Mouse (Mus musculus) forelimb bud, embryonic 11.5 days (tissue): ENCODE data around the gene Ephx1.
A peak's percentile ranks its signal among the peaks of the same experiment; 100 is the strongest.

Experiments
- DNase-seq: peaks from one replicate; pipeline ENCODE4 v3.0.0-alpha.2; 2012; ENCODE audit warnings: low read depth, low spot score

The Ephx1 gene

DNA sequence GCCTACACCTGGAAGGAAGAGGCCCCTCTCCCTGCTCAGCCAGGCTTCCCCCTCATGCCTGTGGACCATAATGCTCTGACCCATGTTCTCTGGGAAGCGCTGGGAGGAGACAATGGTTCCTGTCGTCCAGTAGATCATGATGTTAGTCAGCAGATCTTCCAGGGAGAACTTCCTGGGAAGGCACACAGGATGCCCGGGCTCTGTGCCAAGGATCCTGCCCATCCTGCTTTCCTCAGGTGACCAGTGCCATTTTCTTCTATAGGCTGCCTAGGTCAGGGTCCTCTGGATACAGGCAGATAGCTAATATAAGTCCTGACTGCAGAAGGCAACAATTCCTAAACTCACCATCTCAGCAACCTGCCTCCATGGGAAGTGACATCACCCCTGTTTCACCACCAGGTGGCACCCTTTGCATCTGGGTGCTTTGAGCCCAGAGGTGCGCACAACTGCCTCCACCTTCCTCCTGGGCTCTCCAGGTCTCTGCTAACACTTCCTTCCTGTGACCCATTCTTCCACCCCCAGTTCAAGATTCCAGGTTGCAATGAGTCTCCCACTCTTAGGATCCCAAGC is 44.5 kb downstream of the Ephx1 start:
- peak; percentile 39 for DNase-seq

DNA sequence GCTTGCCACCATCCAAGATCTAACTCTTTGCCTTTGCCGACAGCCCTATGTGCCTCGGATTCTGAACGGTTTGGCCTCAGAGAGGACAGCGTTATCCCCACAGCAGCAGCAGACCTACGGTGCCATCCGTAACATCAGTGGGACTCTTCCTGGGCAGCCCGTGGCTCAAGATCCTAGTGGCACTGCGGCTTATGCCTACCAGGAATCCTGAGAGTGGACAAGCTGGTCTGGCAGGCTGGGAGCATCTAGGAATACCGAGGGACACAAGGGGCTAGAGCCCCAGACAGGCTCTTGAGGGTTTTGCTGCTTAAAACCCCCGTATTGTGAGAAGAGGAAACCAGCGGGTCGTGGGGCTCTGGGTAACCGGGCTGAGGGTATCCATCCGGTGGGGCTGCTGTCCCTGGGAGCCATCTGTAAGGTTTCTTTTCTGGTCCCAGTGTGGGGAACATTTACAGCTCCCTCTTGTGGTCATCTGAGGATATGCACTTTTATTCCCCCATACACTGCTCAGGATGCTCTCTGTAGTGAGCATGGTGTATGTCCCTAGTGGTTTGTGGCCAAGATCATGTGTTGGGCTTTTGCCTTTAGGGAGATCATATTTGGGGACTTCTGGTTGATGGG is 46.5 kb downstream of the Ephx1 start:
- DNase-seq = peak; percentile 78

DNA sequence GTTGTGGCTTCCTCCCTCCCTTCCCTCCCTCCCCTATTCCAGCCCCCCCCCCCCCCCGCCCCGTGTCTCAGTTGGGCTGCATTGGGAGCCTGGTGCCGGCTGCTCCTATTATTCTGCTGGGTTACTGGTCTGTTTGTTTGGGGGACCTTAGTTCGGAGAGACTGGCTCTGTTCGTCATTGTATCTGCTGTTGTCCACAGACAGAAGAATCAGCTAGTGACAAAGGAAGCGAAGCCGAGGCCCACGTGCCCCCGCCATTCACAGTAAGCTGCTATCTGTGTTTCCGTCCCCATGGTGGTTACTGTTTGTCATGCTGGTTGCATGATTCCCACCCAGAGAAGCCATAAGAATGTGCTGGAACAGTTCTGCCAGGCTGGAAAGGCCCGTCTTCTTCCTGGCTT is 47.8 kb downstream of the Ephx1 start:
- DNase-seq = no peak

DNA sequence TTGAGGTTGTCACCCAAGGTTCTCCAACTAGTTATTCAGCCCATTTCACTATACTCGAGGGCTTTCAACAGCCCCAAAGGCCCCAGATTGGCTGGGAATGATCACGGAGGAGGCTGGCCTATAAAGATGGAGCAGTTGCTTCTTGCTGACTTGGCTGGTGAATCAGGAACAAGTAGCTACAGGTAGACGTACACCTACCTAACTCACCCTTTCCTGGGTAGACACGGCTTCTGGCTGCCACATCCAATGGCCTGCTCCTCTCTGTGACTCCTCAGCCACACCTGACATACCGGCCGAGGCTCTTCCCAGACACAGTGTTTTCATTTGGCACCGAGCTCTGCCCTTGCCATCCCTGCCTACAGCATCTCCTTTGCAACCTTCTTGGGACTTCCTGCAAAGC is 53.4 kb downstream of the Ephx1 start:
- DNase-seq = no peak

DNA sequence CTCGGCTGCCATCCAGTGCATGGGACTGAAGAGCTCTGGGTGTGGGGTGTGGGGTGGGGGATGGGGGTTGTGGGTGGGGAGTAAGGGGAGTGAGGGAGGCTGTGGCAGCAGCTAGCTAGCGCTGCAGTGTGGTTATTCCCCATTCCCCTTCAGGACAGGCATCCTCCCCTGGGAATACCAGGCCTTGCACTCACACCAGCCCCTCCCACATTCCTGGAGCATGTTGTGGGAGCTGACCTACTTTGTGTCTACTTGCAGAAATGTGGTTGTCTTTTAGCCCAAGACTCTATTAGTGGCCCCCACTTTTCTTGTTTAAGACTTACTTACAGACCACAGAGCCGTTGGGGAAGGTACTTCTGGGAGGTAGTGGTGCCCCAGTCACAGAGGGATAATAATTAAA is 54.2 kb downstream of the Ephx1 start:
- DNase-seq = no peak

DNA sequence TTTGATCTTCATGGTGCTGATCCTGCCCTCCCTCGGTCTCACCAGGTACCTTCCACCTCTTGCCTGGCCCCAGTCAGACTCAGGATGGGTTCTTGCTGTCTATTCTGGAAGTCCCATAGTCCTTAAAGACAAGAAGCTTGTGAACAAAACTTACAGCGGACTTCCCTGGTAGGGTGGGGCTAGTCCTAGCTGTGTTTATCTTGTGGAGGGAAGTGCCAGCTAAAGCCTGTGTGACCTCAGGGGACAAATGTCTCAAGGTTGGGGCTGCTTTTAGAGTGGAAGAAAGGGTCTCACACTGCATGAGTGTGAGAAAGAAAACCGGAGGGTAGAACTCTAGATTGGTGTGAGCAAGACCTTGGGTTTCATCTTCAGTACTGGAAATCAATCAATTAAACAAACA is 54.9 kb downstream of the Ephx1 start:
- no peak for DNase-seq

DNA sequence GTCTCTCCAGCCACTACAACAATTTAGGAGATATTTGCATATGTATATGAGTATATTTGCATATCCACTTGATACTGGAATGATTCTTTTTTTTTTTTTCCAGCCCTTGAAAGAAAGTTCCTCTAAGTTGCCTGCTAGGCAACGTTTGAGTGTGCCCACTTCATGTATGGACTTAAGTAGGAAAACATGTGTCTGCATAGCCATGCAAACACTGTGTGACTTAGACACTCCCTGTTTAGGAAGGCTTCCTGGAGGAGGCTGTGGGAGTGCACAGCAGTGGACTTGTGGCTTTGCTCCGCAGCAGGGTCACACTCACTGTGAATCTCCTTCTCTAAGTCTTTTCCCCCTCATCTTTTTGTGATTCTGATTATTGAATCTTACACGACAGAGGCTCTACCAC is 61.9 kb downstream of the Ephx1 start:
- DNase-seq = no peak

DNA sequence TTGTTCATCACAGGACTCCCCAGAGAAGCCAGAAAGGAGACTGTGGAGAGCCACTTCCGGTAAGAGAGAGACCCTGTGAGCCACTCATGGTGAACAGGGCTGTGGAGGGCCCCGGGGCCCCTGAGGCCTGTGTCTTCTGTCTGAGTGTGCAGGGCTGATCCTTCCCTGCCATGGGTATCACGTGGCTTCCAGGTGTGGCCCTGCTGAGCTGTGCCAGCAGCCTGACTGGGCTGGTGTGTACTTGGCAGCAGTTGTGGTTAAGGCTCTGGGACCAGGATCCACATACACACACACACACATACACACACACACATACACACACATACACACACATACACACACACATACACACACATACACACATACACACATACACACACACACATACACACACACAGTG is 62.7 kb downstream of the Ephx1 start:
- DNase-seq = no peak

DNA sequence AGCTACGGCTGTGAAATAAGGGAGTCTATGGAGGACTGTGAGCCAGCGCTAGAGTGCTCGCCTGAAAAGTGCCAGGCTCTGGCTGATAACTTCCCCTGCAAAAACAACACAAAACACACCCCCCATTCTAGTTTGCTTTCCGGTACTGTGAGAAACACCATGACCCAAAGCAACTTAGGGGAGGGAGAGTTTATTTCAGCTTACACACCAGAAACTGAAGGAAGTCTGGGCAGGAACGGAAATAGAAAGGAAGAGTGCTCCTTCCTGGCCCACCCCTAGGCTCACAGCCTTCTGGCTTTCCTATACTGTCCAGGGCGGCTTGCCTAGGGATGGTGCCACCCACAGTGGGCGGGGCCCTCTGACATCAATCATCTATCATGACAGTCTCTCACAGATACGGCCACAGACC is 63.7 kb downstream of the Ephx1 start:
- DNase-seq = no peak

DNA sequence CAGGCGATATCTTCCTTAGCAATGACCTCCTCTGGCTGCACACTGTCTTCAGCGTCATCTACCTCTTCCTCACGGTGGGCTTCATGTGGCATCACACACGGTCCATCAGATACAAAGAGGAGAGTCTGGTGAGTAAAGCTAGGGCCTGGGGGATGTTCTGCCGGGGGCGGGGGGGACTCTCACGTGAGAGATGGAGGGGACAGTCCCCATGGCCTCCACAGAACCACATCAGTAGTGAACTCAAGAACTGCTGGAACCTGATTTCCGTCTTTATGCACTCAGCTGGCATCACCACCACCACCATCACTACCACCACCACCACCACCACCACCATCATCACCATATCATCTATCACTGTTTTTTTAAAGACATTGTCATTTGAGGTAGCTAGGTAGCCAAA is 64.3 kb downstream of the Ephx1 start:
- DNase-seq = no peak

DNA sequence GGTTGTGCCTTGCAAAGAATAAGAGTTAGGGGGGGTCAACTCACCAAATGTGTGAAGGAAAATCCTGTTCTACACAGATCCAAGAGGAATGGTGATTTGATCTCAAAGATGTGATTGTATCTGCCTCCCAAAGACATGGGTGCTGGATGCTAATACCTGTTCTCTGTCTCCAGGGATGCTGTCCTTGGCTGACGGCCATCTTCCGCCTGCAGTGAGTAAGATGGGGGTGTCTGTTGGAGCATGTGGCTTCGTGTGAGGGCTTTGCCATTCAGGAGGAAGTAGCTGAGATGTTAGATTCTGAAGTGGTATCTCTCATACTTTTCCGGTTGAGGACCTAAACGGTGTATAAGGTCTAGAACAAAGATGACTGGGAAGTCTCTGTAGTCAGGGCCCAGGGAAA is 67.9 kb downstream of the Ephx1 start:
- DNase-seq = no peak

DNA sequence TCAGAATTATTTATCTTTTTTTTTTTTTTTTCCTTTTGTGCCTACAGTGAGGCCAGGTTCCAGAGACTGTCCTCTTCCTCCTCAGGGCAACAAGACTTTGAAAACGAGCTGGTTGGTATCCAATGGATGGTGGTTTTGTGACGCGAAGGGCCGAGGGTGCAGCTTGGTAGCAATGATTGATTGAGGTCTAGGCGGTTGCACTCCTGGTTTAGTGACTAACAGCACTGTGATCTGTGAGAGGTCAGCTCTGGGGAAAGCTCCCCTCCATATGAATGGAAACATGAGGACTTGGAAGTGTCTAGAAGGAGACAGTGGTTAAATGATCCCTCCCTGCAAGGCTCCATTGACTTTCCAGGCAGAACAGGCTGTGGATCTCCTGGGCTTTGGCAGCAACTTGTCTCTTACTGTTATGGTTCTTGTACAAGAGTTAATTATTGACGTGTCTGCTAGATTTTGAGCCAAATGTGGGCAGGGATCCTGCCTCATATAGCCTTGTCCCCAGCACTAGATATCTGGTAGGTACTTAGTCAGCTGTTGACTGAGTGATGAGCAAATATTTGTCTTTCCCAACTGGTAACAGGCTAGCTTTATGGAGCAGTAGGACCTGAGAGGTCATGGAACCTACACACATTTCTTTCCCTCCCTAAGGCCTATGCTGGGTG is 68.5 kb downstream of the Ephx1 start:
- no peak for DNase-seq

DNA sequence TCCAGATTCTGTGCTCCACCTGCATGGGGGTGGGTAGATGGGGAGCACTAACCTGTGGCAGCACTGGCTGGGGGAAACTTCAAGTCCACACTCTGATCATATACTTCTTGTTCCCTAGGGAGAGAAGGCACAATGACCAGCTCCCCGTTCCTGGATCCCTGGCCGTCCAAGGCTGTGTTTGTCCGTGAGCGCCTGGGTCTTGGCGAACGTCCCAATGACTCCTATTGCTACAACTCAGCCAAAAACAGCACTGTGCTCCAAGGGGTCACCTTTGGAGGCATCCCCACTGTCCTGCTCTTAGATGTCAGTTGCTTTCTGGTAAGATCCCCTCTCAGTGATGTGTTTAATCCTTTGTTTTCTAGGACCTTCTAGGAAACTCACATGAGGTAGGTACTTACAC is 74.3 kb downstream of the Ephx1 start:
- DNase-seq = no peak

DNA sequence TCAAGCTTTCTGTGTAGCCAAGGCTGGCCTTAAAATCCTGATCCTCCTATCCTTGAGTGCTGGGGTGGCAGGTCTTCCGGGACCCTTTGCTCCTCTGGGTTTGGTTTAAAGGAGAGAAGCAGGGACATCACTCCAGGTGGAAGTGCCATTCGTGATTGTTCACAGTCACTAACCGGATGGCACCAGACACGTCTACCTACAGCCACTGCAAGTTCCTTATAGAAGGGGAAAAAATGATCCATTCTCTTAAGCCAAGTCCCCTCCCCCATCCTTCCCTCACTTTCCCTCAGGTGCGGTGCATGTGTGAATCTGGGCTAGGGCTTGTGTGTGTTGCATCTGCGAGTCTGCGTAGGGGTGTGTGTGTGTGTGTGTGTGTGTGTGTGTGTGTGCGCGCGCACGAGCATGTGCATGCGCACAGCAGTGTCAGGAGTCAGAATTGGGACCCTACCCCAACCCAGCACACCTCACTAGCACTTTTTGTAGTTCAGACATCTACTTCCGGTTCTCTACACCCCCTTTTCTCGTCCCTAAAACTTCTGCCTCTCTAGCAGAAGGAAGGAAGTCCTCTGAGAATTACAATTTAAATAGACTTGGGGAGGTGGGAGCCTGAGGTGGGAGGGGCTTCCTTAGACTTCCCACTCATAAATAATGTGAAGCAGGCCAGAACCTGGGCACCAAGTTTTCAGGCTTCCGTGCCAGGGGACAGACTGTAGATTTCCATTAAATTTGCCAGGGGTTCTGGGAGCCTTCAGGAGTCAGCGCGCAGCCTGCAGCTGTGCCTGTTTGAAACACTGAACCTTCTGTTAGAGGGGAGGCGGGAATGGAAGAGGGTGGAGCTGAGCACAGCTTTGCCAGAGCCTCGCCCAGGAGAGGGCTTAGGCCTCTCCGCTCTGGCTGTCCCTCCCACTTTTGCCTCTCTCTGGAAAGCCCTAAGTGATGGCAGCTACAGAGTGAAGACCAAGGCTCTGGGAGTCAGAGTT is 75.4 kb downstream of the Ephx1 start:
- DNase-seq = peak; percentile 84

DNA sequence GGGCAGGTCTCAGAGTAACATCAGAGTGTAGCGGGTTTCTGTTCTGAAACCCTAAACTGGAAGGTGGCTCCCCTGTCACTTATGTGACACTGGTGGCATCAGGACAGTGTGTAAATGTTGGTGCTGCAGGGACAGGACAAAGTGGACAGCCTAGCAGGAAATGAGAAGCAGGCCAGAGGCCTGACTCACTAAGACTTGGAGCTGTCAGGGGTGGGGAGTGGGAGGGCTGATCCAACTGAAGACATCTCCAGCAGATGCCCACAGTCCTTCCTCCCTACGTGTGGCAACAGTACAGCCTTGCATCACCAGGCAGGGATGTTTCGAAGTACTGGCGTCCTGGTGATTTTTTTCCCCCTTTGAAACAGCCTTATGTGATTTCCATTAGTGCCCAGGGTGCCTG is 76.2 kb downstream of the Ephx1 start:
- DNase-seq = no peak

DNA sequence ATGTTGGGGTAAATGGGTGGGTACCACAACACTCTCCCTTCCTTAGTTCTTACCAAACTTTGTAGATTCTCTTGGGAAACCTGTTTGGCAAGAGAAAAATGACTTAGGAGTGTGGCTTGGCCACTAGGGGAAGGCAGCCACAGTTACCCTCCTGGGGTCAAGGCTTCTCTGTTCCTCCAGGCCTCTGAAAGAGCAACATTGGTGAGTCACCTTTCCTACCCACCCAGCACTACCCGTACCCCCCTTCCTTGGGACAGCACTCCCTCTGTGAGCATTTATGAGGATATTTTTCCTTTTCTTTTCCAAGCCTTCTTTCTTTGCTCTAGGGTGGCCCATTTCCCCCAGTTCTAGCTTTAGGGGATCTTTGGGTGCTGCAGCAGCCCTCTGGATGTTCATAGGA is 76.8 kb downstream of the Ephx1 start:
- no peak for DNase-seq

DNA sequence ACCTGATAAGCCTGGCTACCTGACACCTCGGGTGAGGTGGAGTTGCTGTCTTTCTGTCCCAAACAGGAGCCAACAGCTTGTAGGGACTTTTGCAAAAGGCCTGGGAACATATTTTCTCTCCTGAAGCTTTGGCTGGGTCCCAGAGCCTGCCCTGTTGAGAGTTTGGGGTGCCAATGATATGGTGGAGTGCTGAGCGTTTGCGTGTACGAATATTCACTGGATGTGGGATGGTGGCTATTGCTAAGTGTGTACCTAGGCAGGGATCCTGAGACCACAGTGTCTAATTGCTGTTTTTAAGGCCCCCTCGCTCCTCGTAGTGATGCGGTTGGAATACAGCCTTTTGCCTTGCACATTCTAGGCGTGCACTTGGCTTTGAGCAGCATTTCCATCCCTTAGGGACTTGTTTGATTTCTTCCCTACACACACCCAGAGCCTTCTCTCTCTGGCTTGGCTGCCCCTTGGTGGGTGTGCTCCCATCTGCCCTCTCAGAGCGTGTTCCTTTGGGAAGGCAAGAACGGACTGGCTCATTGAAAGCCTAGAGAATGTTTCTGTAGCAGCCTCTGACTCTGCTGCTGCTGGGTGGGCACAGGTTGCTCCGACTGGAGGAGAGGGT is 77.6 kb downstream of the Ephx1 start:
- DNase-seq = no peak

DNA sequence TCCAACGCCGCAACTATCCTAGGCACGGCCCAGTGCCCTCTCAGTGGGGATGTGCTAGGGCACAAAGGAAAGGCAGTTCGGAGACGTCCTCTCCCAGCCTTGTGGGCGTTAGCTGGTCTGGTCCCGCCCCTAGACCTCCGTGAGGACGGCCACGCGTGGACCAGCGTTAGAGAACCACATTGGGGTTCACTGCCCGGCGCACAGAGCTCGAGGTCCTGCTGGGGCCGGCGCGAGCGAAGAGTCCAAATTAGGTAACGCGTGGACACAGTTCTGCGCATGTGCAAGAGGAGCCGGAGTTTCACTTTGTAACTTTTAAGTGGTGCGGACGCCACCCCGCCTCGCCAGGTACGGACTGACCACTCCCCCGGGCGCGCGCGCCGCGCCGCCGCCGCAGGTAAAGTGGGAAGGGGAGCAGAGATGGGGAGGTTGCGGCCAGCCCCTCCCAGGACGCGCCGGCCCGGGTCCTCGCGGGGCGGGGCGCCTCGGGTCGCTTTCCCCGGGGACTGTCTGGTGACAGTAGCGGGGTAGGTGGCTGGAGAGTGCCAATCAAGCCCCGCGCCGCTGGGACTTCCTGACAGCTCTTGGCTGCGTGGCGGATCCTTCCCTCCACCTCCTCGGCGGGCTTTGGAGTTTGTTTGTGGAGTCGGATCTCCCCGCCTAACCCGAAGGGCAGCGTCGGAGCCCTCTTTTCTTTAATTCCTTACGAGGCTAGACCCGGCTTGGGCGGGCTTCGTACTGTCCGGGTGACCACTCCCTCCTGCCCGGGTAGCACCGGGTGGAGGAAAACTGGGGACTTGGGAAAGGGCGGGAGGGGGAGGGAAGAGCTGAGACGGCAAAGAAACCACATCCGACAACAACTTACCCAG is 78.3 kb downstream of the Ephx1 start, which contains the start of gene Tmem63a:
Tmem63a (plus strand) TSS at position 179 of the 866 bp plus-strand sequence.
- peak; percentile 63 for DNase-seq

DNA sequence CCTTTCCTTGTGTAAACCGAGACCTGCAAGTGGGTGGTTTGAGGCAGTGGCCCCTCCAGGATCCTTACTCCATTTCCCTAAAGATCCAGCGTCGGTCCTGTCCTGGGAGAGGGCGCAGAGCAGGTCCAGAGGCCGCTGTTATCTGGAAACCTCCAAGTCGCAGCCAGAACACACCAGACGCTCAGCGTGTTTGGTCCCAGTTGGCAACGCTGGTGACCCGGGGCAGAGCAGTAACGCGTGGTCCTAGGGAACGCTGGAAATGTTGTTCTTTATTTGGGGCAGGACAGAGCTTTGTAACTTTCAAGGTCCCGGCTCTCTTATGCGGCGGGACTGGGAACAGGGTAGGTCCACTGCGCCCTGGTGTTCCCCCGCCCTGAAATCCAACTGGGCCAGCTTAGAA is 79.0 kb downstream of the Ephx1 start:
- DNase-seq = no peak

DNA sequence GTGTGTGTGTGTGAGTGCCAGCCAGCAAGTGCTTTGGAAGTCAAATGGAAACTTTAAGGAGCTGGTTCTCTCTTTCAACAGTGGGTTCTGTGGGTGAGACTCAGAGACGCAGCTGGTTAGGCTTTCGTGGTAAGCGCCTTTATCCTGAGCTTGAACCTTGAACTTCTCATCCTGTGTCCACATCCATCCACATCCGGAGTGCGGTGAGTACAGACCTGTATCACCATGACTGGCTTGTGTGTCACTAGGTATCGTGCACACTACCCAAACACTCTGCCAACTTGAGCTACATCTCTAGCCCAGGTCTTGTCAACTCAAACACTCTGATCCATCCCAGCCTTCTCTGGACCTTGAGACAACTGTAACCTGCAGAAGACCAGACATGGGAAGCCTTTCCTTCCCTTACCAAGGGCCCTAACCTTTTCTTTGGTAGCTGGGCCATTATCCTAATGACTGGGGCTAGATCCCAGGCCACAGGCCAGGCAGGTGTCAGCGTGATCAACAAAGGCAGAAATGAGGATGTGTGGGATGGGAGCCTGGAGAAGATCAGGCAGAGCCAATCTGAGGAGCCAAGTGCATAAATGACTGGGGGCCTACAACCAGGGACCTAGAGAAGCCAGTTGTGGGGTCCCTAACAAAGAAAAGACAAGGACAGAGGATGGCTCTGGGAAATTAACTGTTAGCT is 79.8 kb downstream of the Ephx1 start:
- DNase-seq = no peak
